Mouse (Mus musculus) myocyte (in vitro differentiated cells): ENCODE measurements around the gene Ski.

ENCODE experiments used
- E2F4 ChIP-seq: IDR thresholded peaks from one replicate; pipeline ENCODE4 v1.6.1; 2011; ENCODE audit warnings: mild to moderate bottlenecking, control low read depth, moderate library complexity; ENCODE audit not compliant: insufficient read depth
- MAX ChIP-seq: IDR thresholded peaks from one replicate; pipeline ENCODE4 v1.6.1; 2011; ENCODE audit warnings: low read depth, mild to moderate bottlenecking, control low read depth
- POLR2A ChIP-seq: IDR thresholded peaks from one replicate; pipeline ENCODE4 v1.6.1; 2011; ENCODE audit warnings: low read depth, mild to moderate bottlenecking, control low read depth, moderate library complexity; ENCODE audit not compliant: insufficient read length
- POLR2AphosphoS2 ChIP-seq: IDR thresholded peaks from one replicate; pipeline ENCODE4 v1.6.1; 2011; ENCODE audit warnings: low read depth, control low read depth; ENCODE audit not compliant: insufficient read length
- USF1 ChIP-seq: IDR thresholded peaks from one replicate; pipeline ENCODE4 v1.6.1; 2011; ENCODE audit warnings: low read depth, mild to moderate bottlenecking, control low read depth, moderate library complexity

GRCm38 (mm10) chr4:155120583-155120982 lies 101.8 kb downstream of the Ski start:
- TF ChIP-seq E2F4 (no peak), USF1 (no peak), POLR2A (no peak), POLR2AphosphoS2 (no peak), MAX (no peak)
